Mouse (Mus musculus) CH12.LX (cell line): ENCODE data around the gene Neurl1a. TPM values are rescaled to one million over a fixed set of nuclear protein-coding genes. Genes with fewer than 3 reads are reported as not detected.

ENCODE experiments used
- DNase-seq: peaks from one replicate; pipeline ENCODE4 v3.0.0-alpha.2; 2013; ENCODE audit errors: extremely low read depth
- H3K27ac ChIP-seq: 2 replicates; pipeline ENCODE4 v1.5.1; 2012; ENCODE audit warnings: low read depth, mild to moderate bottlenecking, control low read depth, moderate library complexity; ENCODE audit not compliant: insufficient read depth
- H3K27me3 ChIP-seq: replicated peaks from 2 replicates; pipeline ENCODE3; 2012; ENCODE audit warnings: inconsistent platforms
- H3K36me3 ChIP-seq, 2 experiments: replicated peaks in 1 of 2; 2 replicates each; pipeline versions ENCODE3 to v1.6.1; 2012; ENCODE audit warnings: inconsistent platforms in 1 of 2, low read length in 1 of 2, mild to moderate bottlenecking in 1 of 2, mixed read lengths in 1 of 2, moderate library complexity in 1 of 2; ENCODE audit not compliant: control insufficient read depth in 1 of 2, insufficient read depth in 1 of 2
- H3K4me1 ChIP-seq, 2 experiments: 2 replicates each; pipeline ENCODE4 v1.6.1; 2012; ENCODE audit warnings: inconsistent platforms in 1 of 2, moderate library complexity in 1 of 2; ENCODE audit not compliant: insufficient read depth in 2 of 2, control insufficient read depth in 1 of 2
- H3K4me2 ChIP-seq: 2 replicates; pipeline ENCODE4 v1.6.1; 2012; ENCODE audit warnings: low read depth, mild to moderate bottlenecking, control low read depth; ENCODE audit not compliant: poor library complexity, insufficient read depth, severe bottlenecking
- H3K4me3 ChIP-seq, 3 experiments: fragments of 150-350 bp in 1 of 3; sonication (generic) in 1 of 3; replicated peaks in 1 of 3; 2 replicates each; pipeline versions ENCODE3 to v1.5.1; 2011 to 2012; ENCODE audit warnings: low read depth in 2 of 3, low read length in 2 of 3, mild to moderate bottlenecking in 2 of 3, moderate library complexity in 2 of 3, control low read depth in 1 of 3, improper control_type of control experiment in 1 of 3, inconsistent platforms in 1 of 3, mixed read lengths in 1 of 3; ENCODE audit not compliant: poor library complexity in 1 of 3
- H3K79me2 ChIP-seq: replicated peaks from 2 replicates; pipeline ENCODE4 v1.6.1; 2012; ENCODE audit warnings: mild to moderate bottlenecking, moderate library complexity; ENCODE audit not compliant: control insufficient read depth, poor library complexity, insufficient read depth, severe bottlenecking; ENCODE audit errors: extremely low read depth
- H3K9ac ChIP-seq: 2 replicates; pipeline ENCODE4 v1.6.1; 2012; ENCODE audit warnings: low read depth, mild to moderate bottlenecking, control low read depth, moderate library complexity; ENCODE audit not compliant: insufficient read depth
- H3K9me3 ChIP-seq: replicated peaks from 2 replicates; pipeline ENCODE3; 2012; ENCODE audit warnings: low read length, inconsistent platforms, mixed read lengths
- BHLHE40 ChIP-seq: IDR thresholded peaks from 2 replicates; pipeline ENCODE4 v1.6.1; 2011; ENCODE audit warnings: mild to moderate bottlenecking, low read depth, low read length, improper control_type of control experiment
- CHD1 ChIP-seq: IDR thresholded peaks from 2 replicates; pipeline ENCODE4 v1.6.1; 2012; ENCODE audit warnings: low read depth, low read length, improper control_type of control experiment, inconsistent platforms
- CHD2 ChIP-seq: IDR thresholded peaks from 2 replicates; pipeline ENCODE4 v1.6.1; 2011; ENCODE audit warnings: low read length, improper control_type of control experiment
- CTCF ChIP-seq, 2 experiments: IDR thresholded peaks in 1 of 2; conservative IDR thresholded peaks in 1 of 2; 2 replicates each; pipeline ENCODE4 v1.5.1; 2011 to 2012; ENCODE audit warnings: low read depth in 2 of 2, low read length in 2 of 2, improper control_type of control experiment in 1 of 2, inconsistent platforms in 1 of 2, mild to moderate bottlenecking in 1 of 2, moderate library complexity in 1 of 2
- ELF1 ChIP-seq: IDR thresholded peaks from 2 replicates; pipeline ENCODE4 v1.6.1; 2014; ENCODE audit warnings: low read depth, mild to moderate bottlenecking, inconsistent platforms, low read length, improper control_type of control experiment
- EP300 ChIP-seq: IDR thresholded peaks from 2 replicates; pipeline ENCODE4 v1.6.1; 2011; ENCODE audit warnings: low read length, improper control_type of control experiment
- ETS1 ChIP-seq: conservative IDR thresholded peaks from 2 replicates; pipeline ENCODE4 v1.6.1; 2012; ENCODE audit warnings: low read depth, mild to moderate bottlenecking, inconsistent platforms, low read length, improper control_type of control experiment, moderate library complexity
- MAX ChIP-seq: IDR thresholded peaks from 2 replicates; pipeline ENCODE4 v1.6.1; 2011; ENCODE audit warnings: low read length, improper control_type of control experiment
- MEF2A ChIP-seq: IDR thresholded peaks from 2 replicates; pipeline ENCODE4 v1.6.1; 2014; ENCODE audit warnings: low read depth, mild to moderate bottlenecking, inconsistent platforms, low read length, improper control_type of control experiment, borderline replicate concordance
- MXI1 ChIP-seq: IDR thresholded peaks from 2 replicates; pipeline ENCODE4 v1.6.1; 2011; ENCODE audit warnings: mild to moderate bottlenecking, low read depth, low read length, improper control_type of control experiment
- MYC ChIP-seq: IDR thresholded peaks from 2 replicates; pipeline ENCODE4 v1.6.1; 2011; ENCODE audit warnings: low read depth, mild to moderate bottlenecking, improper control_type of control experiment, low read length
- NELFE ChIP-seq: IDR thresholded peaks from 2 replicates; pipeline ENCODE4 v1.6.1; 2011; ENCODE audit warnings: low read depth, low read length, improper control_type of control experiment
- NRF1 ChIP-seq: IDR thresholded peaks from 2 replicates; pipeline ENCODE4 v1.6.1; 2014; ENCODE audit warnings: low read depth, mild to moderate bottlenecking, inconsistent platforms, low read length, improper control_type of control experiment, moderate library complexity
- PAX5 ChIP-seq: IDR thresholded peaks from 2 replicates; pipeline ENCODE4 v1.6.1; 2012; ENCODE audit warnings: low read length, inconsistent platforms, mixed read lengths
- POLR2AphosphoS2 ChIP-seq: IDR thresholded peaks from 2 replicates; pipeline ENCODE4 v1.6.1; 2011; ENCODE audit warnings: low read depth, low read length, improper control_type of control experiment
- RAD21 ChIP-seq: IDR thresholded peaks from 2 replicates; pipeline ENCODE4 v1.6.1; 2011; ENCODE audit warnings: low read depth, mild to moderate bottlenecking, low read length, improper control_type of control experiment, moderate library complexity
- RCOR1 ChIP-seq: conservative IDR thresholded peaks from 2 replicates; pipeline ENCODE4 v1.6.1; 2012; ENCODE audit warnings: low read depth, mild to moderate bottlenecking, inconsistent platforms, low read length, improper control_type of control experiment
- TBP ChIP-seq: conservative IDR thresholded peaks from 2 replicates; pipeline ENCODE4 v1.6.1; 2011; ENCODE audit warnings: low read depth, low read length, improper control_type of control experiment
- ZC3H11A ChIP-seq: IDR thresholded peaks from 2 replicates; pipeline ENCODE4 v1.6.1; 2012; ENCODE audit warnings: low read depth, mild to moderate bottlenecking, inconsistent platforms, low read length, improper control_type of control experiment
- ZKSCAN1 ChIP-seq: IDR thresholded peaks from 2 replicates; pipeline ENCODE4 v1.6.1; 2012; ENCODE audit warnings: low read depth, inconsistent platforms, low read length, improper control_type of control experiment, borderline replicate concordance
- ZNF384 ChIP-seq: IDR thresholded peaks from 2 replicates; pipeline ENCODE4 v1.6.1; 2012; ENCODE audit warnings: low read depth, low read length, improper control_type of control experiment, inconsistent platforms
- dilution Hi-C: fragments of 300-500 bp; cut with MboI; formaldehyde crosslinking; loops from 2 replicates; pipeline ENCODE4 v1.14.3; 2020; ENCODE audit warnings: low sequenced_read_pairs; ENCODE audit not compliant: extremely low pct_unique_long_range_greater_than_20kb, extremely low pct_ligation_motif_present
- in situ Hi-C: fragments of 300-500 bp; cut with MboI; formaldehyde crosslinking; loops from 3 replicates; pipeline ENCODE4 v1.14.3; 2019; ENCODE audit warnings: low sequenced_read_pairs, low pct_ligation_motif_present, low pct_unique_long_range_greater_than_20kb, mixed read lengths
- polyA plus RNA-seq: library from polyadenylated mRNA; unstranded; fragments of >175 nt; gene quantifications from 2 replicates; pipeline ENCODE4 v1.2.1, GENCODE M21; 2012; ENCODE audit warnings: low read depth; ENCODE audit not compliant: insufficient read length
- total RNA-seq, 2 experiments: library from RNA; depleted of rRNA; stranded (reverse); fragments of 300-350 nt in 1 of 2; fragments of >200 nt in 1 of 2; gene quantifications; 2 replicates each; pipeline ENCODE4 v1.2.3; 2012 to 2014

Gene Neurl1a
- total and polyA plus RNA-seq, 3 experiments: 0.05 to 0.13 TPM; not detected in 1

- H3K27me3 ChIP-seq: no peaks in the 10 kb centered on the region
- H3K9ac ChIP-seq: no peak overlapping the region
- H3K4me3 ChIP-seq: no peak overlapping the region
- H3K9me3 ChIP-seq: no peaks in the 10 kb centered on the region
- no peak for DNase-seq
- no peak for TF ChIP-seq RCOR1
- TF ChIP-seq NELFE: no peak
- TF ChIP-seq MEF2A: no peak
- no peak for TF ChIP-seq MXI1
- no peak for TF ChIP-seq ZNF384
- no peak for TF ChIP-seq MAX
- TF ChIP-seq ZC3H11A: no peak
- no peak for TF ChIP-seq ZKSCAN1
- TF ChIP-seq CHD2: no peak
- no peak for TF ChIP-seq ETS1
- TF ChIP-seq MYC: no peak
- no peak for TF ChIP-seq RAD21
- no peak for TF ChIP-seq POLR2AphosphoS2
- no peak for TF ChIP-seq EP300
- TF ChIP-seq CHD1: no peak
- TF ChIP-seq TBP: no peak
- no peak for TF ChIP-seq ELF1
- dilution Hi-C loops (no loop called here), in situ Hi-C loops (no loop called here)
- H3K79me2 ChIP-seq: no peaks in the 10 kb centered on the region
- H3K4me2 ChIP-seq: no peak overlapping the region
- H3K36me3 ChIP-seq: peaks cover 0 to 39% of the 10 kb centered on the region in 2 experiments
- no peak overlapping the region for H3K27ac ChIP-seq
- H3K4me1 ChIP-seq: peaks cover 0 to 10% of the 10 kb centered on the region in 2 experiments; a peak in 2 of 4 replicates
Observed at GRCm38 (mm10) chr19:47301303-47302190, 122.9 kb downstream of the Neurl1a start.

GRCm38 (mm10) chr19:47302191-47302852 lies 123.7 kb downstream of the Neurl1a start:
- peaks cover 0 to 43% of the 10 kb centered on the region in 2 experiments for H3K36me3 ChIP-seq
- TF ChIP-seq NELFE (no peak), ZC3H11A (no peak), ELF1 (no peak), BHLHE40 (no peak), CTCF (conservative IDR thresholded peaks at IDR 0.05 in 1 of 2, IDR thresholded peaks at IDR 0.05 in 1 of 2; ENCODE audit: low read depth in 2 of 2, low read length in 2 of 2) (no peak), PAX5 (no peak), RAD21 (no peak), CHD2 (no peak), MXI1 (no peak), NRF1 (no peak)
- H3K4me2 ChIP-seq: no peak overlapping the region
- H3K4me3 ChIP-seq: no peak overlapping the region
- no peaks in the 10 kb centered on the region for H3K79me2 ChIP-seq
- no peak overlapping the region for H3K9ac ChIP-seq
- in situ Hi-C loops: no loop called here
- H3K4me1 ChIP-seq: peaks cover 0 to 10% of the 10 kb centered on the region in 2 experiments; a peak in 2 of 4 replicates
- H3K9me3 ChIP-seq: no peaks in the 10 kb centered on the region
- dilution Hi-C loops: no loop called here
- H3K27me3 ChIP-seq: no peaks in the 10 kb centered on the region
- H3K27ac ChIP-seq: no peak overlapping the region
- DNase-seq: no peak
